Mouse (Mus musculus) CH12.LX (cell line): ENCODE data around the gene Zbtb20. TPM values are rescaled to one million over a fixed set of nuclear protein-coding genes. Genes with fewer than 3 reads are reported as not detected.

Experiments
- DNase-seq: peaks from one replicate; pipeline ENCODE4 v3.0.0-alpha.2; 2013; ENCODE audit errors: extremely low read depth
- H3K27ac ChIP-seq: 2 replicates; pipeline ENCODE4 v1.5.1; 2012; ENCODE audit warnings: low read depth, mild to moderate bottlenecking, control low read depth, moderate library complexity; ENCODE audit not compliant: insufficient read depth
- H3K27me3 ChIP-seq: replicated peaks from 2 replicates; pipeline ENCODE3; 2012; ENCODE audit warnings: inconsistent platforms
- H3K36me3 ChIP-seq, 2 experiments: replicated peaks in 1 of 2; 2 replicates each; pipeline versions ENCODE3 to v1.6.1; 2012; ENCODE audit warnings: inconsistent platforms in 1 of 2, low read length in 1 of 2, mild to moderate bottlenecking in 1 of 2, mixed read lengths in 1 of 2, moderate library complexity in 1 of 2; ENCODE audit not compliant: control insufficient read depth in 1 of 2, insufficient read depth in 1 of 2
- H3K4me1 ChIP-seq, 2 experiments: 2 replicates each; pipeline ENCODE4 v1.6.1; 2012; ENCODE audit warnings: inconsistent platforms in 1 of 2, moderate library complexity in 1 of 2; ENCODE audit not compliant: insufficient read depth in 2 of 2, control insufficient read depth in 1 of 2
- H3K4me2 ChIP-seq: 2 replicates; pipeline ENCODE4 v1.6.1; 2012; ENCODE audit warnings: low read depth, mild to moderate bottlenecking, control low read depth; ENCODE audit not compliant: poor library complexity, insufficient read depth, severe bottlenecking
- H3K4me3 ChIP-seq, 3 experiments: fragments of 150-350 bp in 1 of 3; sonication (generic) in 1 of 3; replicated peaks in 1 of 3; 2 replicates each; pipeline versions ENCODE3 to v1.5.1; 2011 to 2012; ENCODE audit warnings: low read depth in 2 of 3, low read length in 2 of 3, mild to moderate bottlenecking in 2 of 3, moderate library complexity in 2 of 3, control low read depth in 1 of 3, improper control_type of control experiment in 1 of 3, inconsistent platforms in 1 of 3, mixed read lengths in 1 of 3; ENCODE audit not compliant: poor library complexity in 1 of 3
- H3K79me2 ChIP-seq: replicated peaks from 2 replicates; pipeline ENCODE4 v1.6.1; 2012; ENCODE audit warnings: mild to moderate bottlenecking, moderate library complexity; ENCODE audit not compliant: control insufficient read depth, poor library complexity, insufficient read depth, severe bottlenecking; ENCODE audit errors: extremely low read depth
- H3K9ac ChIP-seq: 2 replicates; pipeline ENCODE4 v1.6.1; 2012; ENCODE audit warnings: low read depth, mild to moderate bottlenecking, control low read depth, moderate library complexity; ENCODE audit not compliant: insufficient read depth
- H3K9me3 ChIP-seq: replicated peaks from 2 replicates; pipeline ENCODE3; 2012; ENCODE audit warnings: low read length, inconsistent platforms, mixed read lengths
- CHD1 ChIP-seq: IDR thresholded peaks from 2 replicates; pipeline ENCODE4 v1.6.1; 2012; ENCODE audit warnings: low read depth, low read length, improper control_type of control experiment, inconsistent platforms
- CHD2 ChIP-seq: IDR thresholded peaks from 2 replicates; pipeline ENCODE4 v1.6.1; 2011; ENCODE audit warnings: low read length, improper control_type of control experiment
- E2F4 ChIP-seq: IDR thresholded peaks from 2 replicates; pipeline ENCODE4 v1.6.1; 2011; ENCODE audit warnings: low read depth, low read length, improper control_type of control experiment; ENCODE audit not compliant: insufficient replicate concordance
- ELF1 ChIP-seq: IDR thresholded peaks from 2 replicates; pipeline ENCODE4 v1.6.1; 2014; ENCODE audit warnings: low read depth, mild to moderate bottlenecking, inconsistent platforms, low read length, improper control_type of control experiment
- ETS1 ChIP-seq: conservative IDR thresholded peaks from 2 replicates; pipeline ENCODE4 v1.6.1; 2012; ENCODE audit warnings: low read depth, mild to moderate bottlenecking, inconsistent platforms, low read length, improper control_type of control experiment, moderate library complexity
- GABPA ChIP-seq: IDR thresholded peaks from 2 replicates; pipeline ENCODE4 v1.6.1; 2012; ENCODE audit warnings: low read depth, low read length, improper control_type of control experiment, inconsistent platforms; ENCODE audit not compliant: insufficient replicate concordance
- HCFC1 ChIP-seq: IDR thresholded peaks from 2 replicates; pipeline ENCODE4 v1.6.1; 2012; ENCODE audit warnings: low read depth, mild to moderate bottlenecking, inconsistent platforms, low read length, improper control_type of control experiment
- IRF4 ChIP-seq: IDR thresholded peaks from 2 replicates; pipeline ENCODE4 v1.6.1; 2014; ENCODE audit warnings: low read depth, mild to moderate bottlenecking, inconsistent platforms, low read length, improper control_type of control experiment
- JUN ChIP-seq: IDR thresholded peaks from 2 replicates; pipeline ENCODE4 v1.6.1; 2011; ENCODE audit warnings: low read depth, mild to moderate bottlenecking, low read length, improper control_type of control experiment, moderate library complexity; ENCODE audit not compliant: insufficient read depth
- JUND ChIP-seq: conservative IDR thresholded peaks from 2 replicates; pipeline ENCODE4 v1.6.1; 2011; ENCODE audit warnings: low read depth, low read length, improper control_type of control experiment
- MAX ChIP-seq: IDR thresholded peaks from 2 replicates; pipeline ENCODE4 v1.6.1; 2011; ENCODE audit warnings: low read length, improper control_type of control experiment
- MAZ ChIP-seq: IDR thresholded peaks from 2 replicates; pipeline ENCODE4 v1.6.1; 2012; ENCODE audit warnings: low read depth, mild to moderate bottlenecking, inconsistent platforms, low read length, improper control_type of control experiment, moderate library complexity
- MEF2A ChIP-seq: IDR thresholded peaks from 2 replicates; pipeline ENCODE4 v1.6.1; 2014; ENCODE audit warnings: low read depth, mild to moderate bottlenecking, inconsistent platforms, low read length, improper control_type of control experiment, borderline replicate concordance
- MXI1 ChIP-seq: IDR thresholded peaks from 2 replicates; pipeline ENCODE4 v1.6.1; 2011; ENCODE audit warnings: mild to moderate bottlenecking, low read depth, low read length, improper control_type of control experiment
- POLR2AphosphoS2 ChIP-seq: IDR thresholded peaks from 2 replicates; pipeline ENCODE4 v1.6.1; 2011; ENCODE audit warnings: low read depth, low read length, improper control_type of control experiment
- RCOR1 ChIP-seq: conservative IDR thresholded peaks from 2 replicates; pipeline ENCODE4 v1.6.1; 2012; ENCODE audit warnings: low read depth, mild to moderate bottlenecking, inconsistent platforms, low read length, improper control_type of control experiment
- TBP ChIP-seq: conservative IDR thresholded peaks from 2 replicates; pipeline ENCODE4 v1.6.1; 2011; ENCODE audit warnings: low read depth, low read length, improper control_type of control experiment
- TCF12 ChIP-seq: IDR thresholded peaks from 2 replicates; pipeline ENCODE4 v1.6.1; 2014; ENCODE audit warnings: low read depth, mild to moderate bottlenecking, inconsistent platforms, low read length, improper control_type of control experiment
- USF2 ChIP-seq: conservative IDR thresholded peaks from 2 replicates; pipeline ENCODE4 v1.6.1; 2011; ENCODE audit warnings: low read depth, low read length, improper control_type of control experiment
- ZNF384 ChIP-seq: IDR thresholded peaks from 2 replicates; pipeline ENCODE4 v1.6.1; 2012; ENCODE audit warnings: low read depth, low read length, improper control_type of control experiment, inconsistent platforms
- dilution Hi-C: fragments of 300-500 bp; cut with MboI; formaldehyde crosslinking; loops from 2 replicates; pipeline ENCODE4 v1.14.3; 2020; ENCODE audit warnings: low sequenced_read_pairs; ENCODE audit not compliant: extremely low pct_unique_long_range_greater_than_20kb, extremely low pct_ligation_motif_present
- in situ Hi-C: fragments of 300-500 bp; cut with MboI; formaldehyde crosslinking; loops from 3 replicates; pipeline ENCODE4 v1.14.3; 2019; ENCODE audit warnings: low sequenced_read_pairs, low pct_ligation_motif_present, low pct_unique_long_range_greater_than_20kb, mixed read lengths
- polyA plus RNA-seq: library from polyadenylated mRNA; unstranded; fragments of >175 nt; gene quantifications from 2 replicates; pipeline ENCODE4 v1.2.1, GENCODE M21; 2012; ENCODE audit warnings: low read depth; ENCODE audit not compliant: insufficient read length
- total RNA-seq, 2 experiments: library from RNA; depleted of rRNA; stranded (reverse); fragments of 300-350 nt in 1 of 2; fragments of >200 nt in 1 of 2; gene quantifications; 2 replicates each; pipeline ENCODE4 v1.2.3; 2012 to 2014

Zbtb20 gene
- total and polyA plus RNA-seq, 3 experiments: 24.9 to 58.0 (median 51.6) TPM

DNA sequence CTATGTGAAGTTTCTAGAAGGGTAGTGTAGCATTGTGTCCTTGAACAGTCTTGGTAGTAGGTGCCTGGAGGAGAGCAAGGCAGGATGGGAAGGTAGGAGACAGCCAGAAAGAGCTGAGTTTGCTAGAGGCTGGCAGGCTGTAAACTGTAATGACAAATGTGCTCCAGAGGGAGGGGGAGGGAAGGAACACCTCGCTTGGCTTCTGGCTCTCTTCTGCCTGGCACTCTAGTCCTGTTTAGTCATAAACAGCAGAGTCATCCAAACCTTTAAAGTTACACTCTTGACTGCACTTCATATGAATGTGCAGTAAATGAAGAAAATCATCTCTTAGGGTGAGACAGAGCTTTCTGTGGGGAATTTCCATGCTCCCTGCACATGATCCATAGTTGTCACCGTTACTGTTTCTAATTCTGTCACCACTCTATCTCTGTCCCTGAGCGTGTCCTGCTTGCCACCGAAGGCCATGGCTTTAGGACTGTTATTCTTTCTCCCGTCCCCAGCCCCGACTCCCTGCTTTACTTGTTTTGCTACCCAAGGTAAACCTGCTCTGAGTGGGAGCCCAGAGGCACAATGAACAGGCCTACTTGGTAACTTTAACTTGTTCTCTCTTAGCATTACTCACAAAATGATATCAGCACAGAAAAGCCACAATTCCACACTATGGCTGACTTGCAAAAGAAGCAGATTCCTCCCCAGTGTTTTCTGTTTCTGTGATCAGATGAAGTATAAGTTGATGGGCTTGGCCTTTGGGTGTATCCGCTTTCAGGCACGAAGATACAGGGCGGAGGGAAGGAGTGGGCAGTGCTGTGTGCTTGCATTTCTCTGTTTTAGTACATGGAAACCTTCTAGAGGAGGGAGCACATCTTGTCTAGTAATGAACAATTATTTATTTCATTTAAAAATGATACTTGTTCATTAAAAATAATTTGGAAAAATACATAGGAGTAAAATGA is 427.8 kb downstream of the Zbtb20 start:
- H3K4me3 ChIP-seq: no peak overlapping the region
- TF ChIP-seq MEF2A: no peak
- TF ChIP-seq JUN: no peak
- no peak for TF ChIP-seq JUND
- no peak for TF ChIP-seq HCFC1
- TF ChIP-seq ZNF384: no peak
- TF ChIP-seq TBP: no peak
- TF ChIP-seq USF2: no peak
- no peak for TF ChIP-seq ELF1
- TF ChIP-seq TCF12: no peak
- TF ChIP-seq CHD2: no peak
- TF ChIP-seq POLR2AphosphoS2: no peak
- no peak for TF ChIP-seq RCOR1
- TF ChIP-seq IRF4: no peak
- no peak for TF ChIP-seq E2F4
- TF ChIP-seq CHD1: no peak
- TF ChIP-seq MAZ: no peak
- no peak for TF ChIP-seq MAX
- TF ChIP-seq ETS1: no peak
- no peak for TF ChIP-seq MXI1
- TF ChIP-seq GABPA: no peak
- no peaks in the 10 kb centered on the region for H3K36me3 ChIP-seq
- H3K27me3 ChIP-seq: no peaks in the 10 kb centered on the region
- H3K9me3 ChIP-seq: no peaks in the 10 kb centered on the region
- dilution Hi-C loops (no loop called here), in situ Hi-C loops (no loop called here)
- no peak overlapping the region for H3K27ac ChIP-seq
- no peak overlapping the region for H3K4me2 ChIP-seq
- H3K79me2 ChIP-seq: no peaks in the 10 kb centered on the region
- no peak overlapping the region for H3K9ac ChIP-seq
- peaks cover 10 to 18% of the 10 kb centered on the region in 2 experiments for H3K4me1 ChIP-seq
- DNase-seq: no peak
